Mouse (Mus musculus) retina, postnatal 7 days (tissue): ENCODE measurements around the gene Unc93b1.

Source experiments
- DNase-seq: peaks from one replicate; pipeline ENCODE4 v3.0.0-alpha.2; 2012; ENCODE audit warnings: low read depth, low spot score

The Unc93b1 gene

GRCm38 (mm10) chr19:3983527-3984200 is 48.7 kb downstream of the Unc93b1 start:
- DNase-seq, result no peak

DNA sequence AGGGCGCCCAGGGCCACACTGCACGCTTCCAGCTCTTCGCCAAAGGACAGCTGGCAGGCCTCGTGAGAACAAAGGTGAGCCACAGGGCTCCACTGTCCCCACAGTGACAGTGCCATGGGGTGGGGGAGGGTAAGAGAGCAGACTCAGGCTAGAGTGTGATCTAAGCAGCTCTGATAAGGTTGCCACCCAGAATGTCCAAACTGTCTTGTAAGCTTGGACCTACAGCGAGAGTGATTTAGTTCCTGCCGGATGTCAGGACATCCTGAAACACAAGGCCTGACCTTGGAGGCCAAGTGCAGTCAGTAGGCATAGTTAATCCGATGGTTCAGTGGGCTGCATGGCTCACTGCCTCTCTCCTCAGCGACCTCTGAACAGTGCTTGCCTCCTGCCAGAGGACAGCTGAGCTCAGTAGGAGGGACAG is 50.3 kb downstream of the Unc93b1 start:
- DNase-seq, result no peak

DNA sequence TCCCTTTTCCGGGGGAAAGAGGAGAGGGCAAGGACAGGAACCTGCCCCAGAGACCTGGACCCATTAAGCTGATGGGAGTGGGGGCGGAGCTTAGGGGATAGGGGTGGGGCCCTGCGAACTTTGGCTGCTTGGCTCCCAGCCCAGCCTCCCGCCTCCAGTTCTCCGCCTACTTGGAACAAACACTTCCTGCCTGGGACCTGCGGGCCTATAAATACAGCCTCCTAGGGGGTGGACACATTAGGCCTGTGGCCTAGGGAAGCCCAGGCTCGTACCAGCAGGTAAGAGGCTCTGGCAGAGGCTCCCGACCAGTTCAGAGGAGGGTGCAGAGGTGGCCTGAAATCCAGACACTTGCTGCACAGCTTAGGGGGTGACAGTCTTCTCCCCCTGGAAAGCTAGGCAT is 51.3 kb downstream of the Unc93b1 start, which contains the start of gene Acy3:
Gene Acy3 (plus strand): TSS at position 237 of the 400 bp plus-strand sequence.
- no peak for DNase-seq

GRCm38 (mm10) chr19:3988066-3988465 is 53.1 kb downstream of the Unc93b1 start:
- no peak for DNase-seq

DNA sequence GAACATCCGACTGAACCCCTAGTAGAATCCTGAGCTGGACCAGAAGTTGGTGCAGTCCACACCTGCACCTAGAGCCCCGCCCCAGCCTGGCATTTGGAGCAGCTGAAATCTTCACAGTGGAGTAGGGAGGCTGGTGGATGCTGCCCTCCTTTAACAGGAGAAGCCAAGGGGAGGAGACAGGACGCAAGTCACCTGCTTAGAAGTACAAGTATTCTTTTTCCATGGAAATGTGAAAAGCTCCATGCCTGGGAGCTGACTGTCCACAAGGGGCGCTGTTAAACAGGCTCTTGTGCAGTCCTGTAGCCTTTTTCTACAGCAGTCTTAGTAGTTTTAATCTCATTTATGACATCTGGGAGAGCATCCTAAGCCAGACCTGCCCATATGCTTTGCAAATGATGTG is 53.8 kb downstream of the Unc93b1 start:
- no peak for DNase-seq

- DNase-seq, result no peak
These were observed 55.8 kb downstream of the Unc93b1 start for GRCm38 (mm10) chr19:3990804-3991203.

DNA sequence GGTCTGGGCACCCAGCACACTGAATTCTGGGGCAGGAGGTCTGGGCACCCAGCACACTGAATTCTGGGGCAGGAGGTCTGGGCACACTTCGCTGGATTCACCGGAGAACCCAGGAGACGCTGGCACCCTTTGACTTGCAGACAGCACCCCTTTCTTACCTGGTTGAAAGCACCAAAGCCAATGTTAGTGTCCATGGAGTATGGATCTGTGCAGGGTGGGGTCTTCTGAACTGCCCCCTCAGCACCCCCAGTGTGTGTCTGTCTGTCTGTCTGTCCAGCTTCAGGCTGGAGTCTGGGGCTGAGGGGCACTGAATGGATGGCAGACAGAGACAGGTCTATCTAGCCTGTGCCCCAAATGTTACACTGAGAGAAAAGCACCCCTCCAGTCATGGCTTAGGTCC is 56.6 kb downstream of the Unc93b1 start:
- no peak for DNase-seq

- no peak for DNase-seq
These were observed 57.0 kb downstream of the Unc93b1 start for GRCm38 (mm10) chr19:3991966-3992365.

DNA sequence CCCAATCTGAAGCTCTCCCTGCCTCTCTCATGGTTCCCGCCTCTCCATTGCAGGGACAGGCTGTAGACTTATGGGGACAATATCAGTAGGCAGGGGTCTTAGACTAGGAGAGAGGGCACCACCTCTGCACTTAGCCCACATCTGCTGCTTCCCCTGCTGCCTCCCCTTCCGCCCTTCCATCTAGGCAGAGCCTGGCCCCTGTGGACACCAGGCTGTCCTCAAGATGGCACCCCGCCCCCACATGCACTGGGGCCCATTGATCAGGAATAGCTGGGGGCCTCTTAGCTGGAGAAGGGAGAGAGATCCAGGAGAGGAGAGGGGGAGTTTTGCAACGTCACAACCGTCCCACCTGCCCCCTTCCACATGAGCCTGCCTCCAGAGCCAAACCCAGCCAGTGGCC is 57.4 kb downstream of the Unc93b1 start, which contains the start of gene Tbx10:
Gene Tbx10 (plus strand): TSS at position 337 of the 400 bp plus-strand sequence.
- no peak for DNase-seq

- no peak for DNase-seq
These were observed 59.9 kb downstream of the Unc93b1 start for GRCm38 (mm10) chr19:3994932-3995331.

GRCm38 (mm10) chr19:3995505-3995904 is 60.5 kb downstream of the Unc93b1 start:
- no peak for DNase-seq

GRCm38 (mm10) chr19:3996106-3996505 is 61.1 kb downstream of the Unc93b1 start:
- no peak for DNase-seq

- DNase-seq, result no peak
These were observed 61.8 kb downstream of the Unc93b1 start for GRCm38 (mm10) chr19:3996747-3997146.

- no peak for DNase-seq
These were observed 62.2 kb downstream of the Unc93b1 start for GRCm38 (mm10) chr19:3997231-3997630.

DNA sequence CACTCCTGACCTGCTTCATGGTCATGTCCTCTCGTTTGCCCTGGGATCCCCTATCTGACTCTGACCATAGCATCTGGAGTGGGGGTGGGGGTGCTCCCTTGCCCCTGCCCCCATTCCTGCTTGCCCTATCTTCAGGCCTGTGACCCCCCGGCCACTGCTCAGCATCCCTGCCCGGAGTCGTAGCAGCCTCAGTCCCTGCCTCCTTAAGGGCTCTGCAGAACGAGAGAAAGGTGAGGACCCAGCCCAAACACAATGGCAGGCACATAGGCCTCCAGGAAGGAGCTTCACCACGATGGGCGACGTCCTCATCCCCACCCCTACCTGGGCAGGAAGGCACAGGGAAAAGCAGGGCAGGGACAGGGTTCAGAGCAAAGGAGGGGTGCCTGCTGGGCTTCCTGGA is 63.3 kb downstream of the Unc93b1 start:
- DNase-seq, result no peak
